Mouse (Mus musculus) hindbrain, embryonic 10.5 days (tissue): ENCODE data around the gene Nutf2-ps1. TPM values are rescaled to one million over a fixed set of nuclear protein-coding genes. Genes with fewer than 3 reads are reported as not detected.
A peak's percentile ranks its signal among the peaks of the same experiment; 100 is the strongest.
"Not testable (repeated sequence)": the region's sequence is repeated elsewhere in the genome, so short reads cannot be mapped to it uniquely, and the experiment has no call there.

Experiments
- DNase-seq: peaks from one replicate; pipeline ENCODE4 v3.0.0-alpha.2; 2017; ENCODE audit warnings: low spot score
- H3K27ac ChIP-seq: fragments of 300-500 bp; sonication (generic); 2 replicates; pipeline ENCODE4 v1.5.1; 2016; ENCODE audit warnings: mild to moderate bottlenecking, moderate library complexity
- H3K27me3 ChIP-seq: fragments of 300-500 bp; sonication (generic); 2 replicates; pipeline ENCODE4 v1.6.1; 2016; ENCODE audit warnings: mild to moderate bottlenecking; ENCODE audit not compliant: poor library complexity, insufficient read depth, severe bottlenecking
- H3K36me3 ChIP-seq: fragments of 300-500 bp; sonication (generic); 2 replicates; pipeline ENCODE4 v1.6.1; 2016; ENCODE audit warnings: mild to moderate bottlenecking, moderate library complexity
- H3K4me1 ChIP-seq: fragments of 300-500 bp; sonication (generic); replicated peaks from 2 replicates; pipeline ENCODE4 v1.6.1; 2016; ENCODE audit warnings: mild to moderate bottlenecking
- H3K4me3 ChIP-seq: fragments of 300-500 bp; sonication (generic); 2 replicates; pipeline ENCODE4 v1.5.1; 2016; ENCODE audit warnings: mild to moderate bottlenecking, moderate library complexity
- H3K9me3 ChIP-seq: fragments of 300-500 bp; sonication (generic); 2 replicates; pipeline ENCODE4 v1.6.1; 2016; ENCODE audit warnings: mild to moderate bottlenecking, moderate library complexity
- whole genome bisulfite sequencing: fragments of 180-500 bp; shearing (Covaris S2); methylation state at CpG from one replicate; pipeline ENCODE4 v1.1.7; 2016; 5-methylcytosine and 5-hydroxymethylcytosine counted together
- polyA plus RNA-seq: library from polyadenylated mRNA; unstranded; fragments of >200 nt; fragmentation: Nextera tagmentation; extraction: Ambion mirVana; gene quantifications from 2 replicates; pipeline ENCODE4 v1.2.1, GENCODE M21; 2016

Gene Nutf2-ps1
- polyA plus RNA-seq, result 516 and 585 TPM in 2 replicates

DNA sequence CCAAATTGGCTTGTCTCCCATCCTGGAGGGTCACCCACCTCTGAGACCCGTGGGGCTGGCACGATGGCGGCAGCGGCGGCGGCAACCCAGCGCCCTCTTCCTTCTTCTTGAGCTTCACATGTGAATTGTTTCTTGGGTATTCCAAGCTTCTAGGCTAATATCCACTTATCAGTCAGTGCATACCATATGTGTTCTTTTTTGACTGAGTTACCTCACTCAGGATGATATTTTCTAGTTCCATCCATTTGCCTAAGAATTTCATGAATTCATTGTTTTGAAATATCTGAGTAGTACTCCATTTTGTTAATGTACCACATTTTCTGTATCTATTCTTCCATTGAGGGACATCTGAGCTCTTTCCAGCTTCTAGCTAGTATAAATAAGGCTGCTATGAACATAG lies at the start of gene Nutf2-ps1:
Gene Nutf2-ps1 (minus strand): TSS at position 101 of the 400 bp plus-strand sequence.
- WGBS, result 97% methylated on average over 7 of the region's 7 CpGs
- not testable (repeated sequence) for DNase-seq, H3K4me1 ChIP-seq, H3K36me3 ChIP-seq, H3K27ac ChIP-seq, H3K4me3 ChIP-seq, H3K27me3 ChIP-seq
- peaks cover 24% of the 10 kb centered on the region for H3K9me3 ChIP-seq

DNA sequence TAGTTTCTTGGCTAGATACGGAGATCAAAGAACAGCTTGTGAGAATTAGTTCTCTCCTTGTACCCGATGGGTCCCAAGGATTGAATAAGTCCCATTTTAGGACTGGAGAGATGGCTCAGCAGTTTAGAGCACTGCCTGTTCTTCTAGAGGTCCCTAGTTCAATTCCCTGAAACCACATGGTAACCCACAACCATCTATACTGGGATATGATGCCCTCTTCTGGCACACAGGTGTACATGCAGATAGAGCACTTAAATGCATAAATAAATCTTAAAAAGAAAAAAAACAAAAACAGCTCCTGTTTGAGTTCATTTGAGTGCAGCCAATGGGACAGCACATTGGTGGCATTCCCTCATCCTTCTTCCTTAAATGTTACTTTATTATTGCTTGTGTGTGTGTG lies 49.2 kb upstream of the Nutf2-ps1 start:
- Histone ChIP-seq H3K4me1 (no peaks in the 10 kb centered on the region), H3K27me3 (no peaks in the 10 kb centered on the region), H3K9me3 (no peaks in the 10 kb centered on the region), H3K4me3 (no peak overlapping the region), H3K27ac (no peak overlapping the region), H3K36me3 (peaks cover 95% of the 10 kb centered on the region)
- WGBS, result 93% methylated on average over 2 of the region's 2 CpGs
- no peak for DNase-seq

DNA sequence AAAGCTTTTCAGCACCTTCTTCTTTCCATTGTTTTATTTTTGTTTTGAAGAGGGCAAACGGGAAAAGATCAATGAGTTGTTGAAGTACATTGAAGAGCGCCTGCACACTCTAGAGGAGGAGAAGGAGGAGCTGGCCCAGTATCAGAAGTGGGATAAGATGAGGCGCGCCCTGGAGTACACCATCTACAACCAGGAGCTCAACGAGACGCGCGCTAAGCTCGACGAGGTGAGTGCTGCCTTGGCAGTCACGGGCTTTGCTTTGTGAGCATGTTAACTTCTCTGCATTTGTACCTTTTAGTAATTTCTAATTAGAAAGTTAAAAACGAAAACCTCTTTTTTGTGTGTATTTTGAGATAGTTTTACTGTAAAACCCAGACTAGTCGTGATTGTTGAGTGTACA lies 32.8 kb upstream of the Nutf2-ps1 start:
- WGBS, result 97% methylated on average over 13 of the region's 13 CpGs
- Histone ChIP-seq H3K4me1 (no peaks in the 10 kb centered on the region), H3K4me3 (no peak overlapping the region), H3K27ac (no peak overlapping the region), H3K27me3 (no peaks in the 10 kb centered on the region), H3K36me3 (peaks cover 97% of the 10 kb centered on the region), H3K9me3 (no peaks in the 10 kb centered on the region)
- DNase-seq, result no peak

DNA sequence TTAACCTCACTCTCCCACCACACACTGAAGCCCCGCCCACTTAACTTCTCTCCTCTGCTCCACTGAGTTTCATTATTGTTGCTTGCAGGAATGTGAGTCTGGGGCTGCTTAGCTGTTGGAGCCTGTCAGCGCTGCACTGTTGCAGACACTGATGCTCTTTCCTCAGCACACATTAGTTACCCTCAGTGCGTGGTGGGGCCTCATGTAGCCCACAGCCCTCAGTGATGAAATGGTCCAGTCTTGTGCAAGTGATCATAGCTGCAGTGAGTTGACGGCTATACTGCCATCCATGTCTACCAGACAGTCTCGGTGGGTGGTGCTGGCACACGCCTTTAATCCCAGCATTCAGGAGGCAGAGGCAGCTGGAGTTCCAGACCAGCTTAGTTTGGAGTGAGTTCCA lies 20.1 kb upstream of the Nutf2-ps1 start:
- H3K36me3 ChIP-seq, result peaks cover 59% of the 10 kb centered on the region
- H3K4me1 ChIP-seq, result peaks cover 4% of the 10 kb centered on the region
- WGBS, result 70% methylated on average over 6 of the region's 6 CpGs
- no peaks in the 10 kb centered on the region for H3K9me3 ChIP-seq
- H3K4me3 ChIP-seq, result no peak overlapping the region
- no peak for DNase-seq
- H3K27ac ChIP-seq, result no peak overlapping the region
- no peaks in the 10 kb centered on the region for H3K27me3 ChIP-seq

DNA sequence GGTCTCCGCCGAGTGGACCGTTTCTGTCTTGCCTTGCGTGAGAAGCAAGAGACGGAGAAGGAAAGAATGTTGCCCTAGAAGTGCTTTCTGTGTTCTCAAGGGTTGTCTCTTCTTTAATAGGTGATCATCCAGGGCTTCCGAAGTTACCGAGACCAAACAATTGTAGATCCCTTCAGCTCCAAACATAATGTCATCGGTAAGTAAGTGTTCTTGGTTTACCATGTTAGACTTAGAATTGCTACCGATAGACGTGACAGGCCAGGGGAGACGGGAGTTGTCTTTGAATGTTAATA lies 12.4 kb upstream of the Nutf2-ps1 start:
- DNase-seq, result no peak
- Histone ChIP-seq H3K4me3 (peak overlapping the region; percentile 99), H3K9me3 (no peaks in the 10 kb centered on the region), H3K27me3 (no peaks in the 10 kb centered on the region), H3K36me3 (peaks cover 38% of the 10 kb centered on the region), H3K27ac (peak overlapping the region; percentile 98), H3K4me1 (peaks cover 18% of the 10 kb centered on the region)
- WGBS, result 21% methylated on average over 11 of the region's 11 CpGs

DNA sequence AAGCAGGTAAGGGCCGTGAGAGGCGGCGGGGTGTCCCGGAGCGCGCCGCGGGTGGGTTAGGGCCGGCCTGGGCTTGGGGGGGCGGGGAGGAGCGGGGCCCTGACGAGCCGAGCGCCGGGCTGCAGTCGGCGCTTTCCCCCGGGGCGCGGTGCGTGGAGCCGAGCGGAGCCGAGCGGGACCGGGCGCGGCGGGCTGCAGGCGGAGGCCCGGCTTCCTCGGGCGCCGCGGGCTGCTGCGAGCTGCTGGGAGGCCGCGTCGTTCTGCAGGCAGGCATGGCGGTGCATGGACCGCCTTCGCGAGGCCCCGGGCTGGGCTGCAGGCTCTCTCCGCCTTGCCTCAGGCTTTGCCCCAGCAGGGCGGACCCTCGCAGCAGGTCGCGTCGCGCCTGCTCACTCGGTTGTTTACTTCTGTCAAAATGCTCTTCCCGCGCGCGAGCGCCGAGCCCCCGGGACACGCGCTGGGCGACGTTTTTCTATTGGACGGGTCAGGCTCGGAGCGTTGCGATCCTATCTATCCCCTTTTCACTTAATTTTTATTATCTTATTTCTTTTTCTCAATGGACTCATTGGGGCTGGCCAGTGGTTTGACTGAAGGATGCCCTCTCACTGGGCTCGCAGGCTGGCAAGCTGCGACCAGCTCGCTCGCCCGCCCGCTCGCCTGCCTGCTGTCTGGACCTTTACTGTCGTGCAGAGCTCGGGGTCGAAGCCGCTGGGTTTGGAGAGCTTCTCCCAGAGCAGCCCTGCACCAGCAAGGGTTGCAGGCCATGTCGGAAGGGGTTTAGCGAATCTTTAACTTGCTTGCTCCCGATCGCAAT lies 11.9 kb upstream of the Nutf2-ps1 start:
- Histone ChIP-seq H3K4me1 (peaks cover 18% of the 10 kb centered on the region), H3K36me3 (peaks cover 33% of the 10 kb centered on the region), H3K9me3 (no peaks in the 10 kb centered on the region), H3K27me3 (no peaks in the 10 kb centered on the region), H3K4me3 (peak overlapping the region; percentile 99), H3K27ac (peak overlapping the region; percentile 98)
- peak; percentile 61 for DNase-seq
- WGBS, result under 1% methylated on average over 80 of the region's 82 CpGs

DNA sequence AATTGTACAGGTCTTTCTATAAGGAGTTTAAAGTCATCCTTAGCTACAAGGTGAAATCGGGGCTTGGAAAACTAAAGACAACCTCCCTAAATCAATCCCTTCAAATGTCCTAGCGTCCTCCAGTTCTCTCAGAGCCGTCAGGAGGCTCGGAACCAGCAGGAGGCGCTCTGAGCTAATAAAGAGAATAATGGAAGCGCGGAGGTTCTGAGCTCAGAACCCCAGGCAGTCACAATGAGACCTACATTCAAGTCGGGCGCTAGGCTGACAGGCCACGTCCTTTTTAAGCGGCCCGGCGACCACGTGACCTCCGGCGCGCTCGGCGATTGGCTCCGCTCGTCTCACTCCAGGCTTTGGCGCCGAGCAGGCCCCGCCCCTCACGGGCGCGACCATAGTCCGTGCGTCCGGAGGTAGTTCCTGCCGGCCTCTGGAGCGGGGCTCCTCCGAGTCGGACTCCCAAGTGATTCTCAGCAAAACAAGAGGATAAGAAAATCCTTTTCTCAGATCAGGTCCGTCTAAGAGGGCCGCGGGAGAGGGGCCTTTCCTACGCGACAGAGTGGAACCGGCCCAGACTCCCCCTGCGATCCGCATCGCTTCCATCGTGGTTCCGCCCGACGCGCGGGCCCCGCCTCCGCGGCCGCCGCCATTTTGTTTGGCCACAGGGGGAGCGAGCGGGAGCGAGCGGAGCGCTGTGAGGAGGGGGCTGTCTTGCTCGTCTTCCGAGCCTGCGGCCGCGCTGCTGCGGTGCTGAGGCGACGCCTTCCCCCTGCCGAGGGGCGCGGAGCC lies 11.1 kb upstream of the Nutf2-ps1 start, which contains the start of gene Smc3:
Gene Smc3 (plus strand): TSS at position 642 of the 783 bp plus-strand sequence.
- Histone ChIP-seq H3K4me3 (peak within 1 kb of the TSS; percentile 99), H3K4me1 (peaks cover 18% of the 10 kb centered on the region), H3K27me3 (no peaks in the 10 kb centered on the region), H3K27ac (peak within 1 kb of the TSS; percentile 98), H3K36me3 (peaks cover 26% of the 10 kb centered on the region), H3K9me3 (no peaks in the 10 kb centered on the region)
- DNase-seq, result peak; percentile 99
- WGBS, result under 1% methylated on average over 70 of the region's 70 CpGs

DNA sequence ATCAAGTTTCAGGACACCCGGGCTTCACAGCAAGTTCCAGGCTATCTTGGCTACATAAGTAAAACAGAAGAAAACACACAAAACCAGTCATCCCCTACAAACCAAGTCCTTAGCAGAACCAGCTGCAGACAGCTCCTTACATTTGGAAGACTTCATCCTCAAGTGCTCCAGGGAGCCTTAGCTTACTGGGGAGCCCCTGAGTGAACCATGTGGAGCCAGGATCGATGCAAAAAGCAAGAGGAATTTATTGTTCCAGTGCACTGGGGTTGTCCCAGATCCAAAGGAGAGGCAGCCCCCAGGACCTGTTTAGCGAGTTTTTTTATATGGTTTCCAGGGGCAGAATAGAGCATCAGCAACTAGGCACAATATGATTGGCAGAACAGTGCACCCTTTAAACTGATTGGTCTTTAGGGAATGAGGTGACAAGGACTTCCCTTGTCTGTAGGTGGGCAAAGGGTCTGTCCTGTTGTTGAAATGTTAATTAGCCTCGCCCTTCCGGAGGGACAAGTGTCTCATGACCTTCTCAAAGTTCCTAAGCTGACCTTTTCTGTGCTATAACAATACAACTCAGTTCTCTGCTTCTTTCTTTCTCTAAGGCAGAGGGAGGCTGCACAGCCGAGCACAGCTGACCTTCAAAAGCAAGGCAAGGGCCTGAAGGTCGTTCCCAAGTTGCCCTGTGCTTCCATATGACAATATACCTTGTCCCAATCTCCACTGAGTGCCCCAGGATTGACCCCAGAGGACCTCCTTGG lies 8.0 kb upstream of the Nutf2-ps1 start:
- no peak for DNase-seq
- H3K9me3 ChIP-seq, result no peaks in the 10 kb centered on the region
- H3K4me3 ChIP-seq, result no peak overlapping the region
- peaks cover under 1% of the 10 kb centered on the region; the same call in 1 of the 2 replicates for H3K36me3 ChIP-seq
- H3K4me1 ChIP-seq, result peaks cover 10% of the 10 kb centered on the region
- 57% methylated on average over 7 of the region's 7 CpGs for WGBS
- no peaks in the 10 kb centered on the region for H3K27me3 ChIP-seq
- H3K27ac ChIP-seq, result no peak overlapping the region

DNA sequence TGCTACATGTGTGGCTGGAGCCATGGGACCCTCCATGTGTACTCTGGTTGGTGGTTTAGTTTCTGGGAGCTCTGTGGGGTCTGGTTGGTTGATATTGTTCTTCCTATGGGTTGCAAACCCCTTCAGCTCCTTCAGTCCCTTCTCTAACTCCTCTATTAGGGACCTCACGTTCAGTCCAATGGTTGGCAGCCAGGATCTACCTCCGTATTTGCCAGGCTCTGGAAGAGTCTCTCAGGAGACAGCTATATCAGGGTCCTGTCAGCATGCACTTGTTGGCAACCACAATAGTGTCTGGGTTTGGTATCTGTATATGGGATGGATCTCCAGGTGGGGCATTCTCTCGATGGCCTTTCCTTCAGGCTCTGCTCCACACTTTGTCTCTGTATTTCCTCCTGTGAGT lies 1.2 kb downstream of the Nutf2-ps1 start:
- 88% methylated on average over 3 of the region's 3 CpGs for WGBS

DNA sequence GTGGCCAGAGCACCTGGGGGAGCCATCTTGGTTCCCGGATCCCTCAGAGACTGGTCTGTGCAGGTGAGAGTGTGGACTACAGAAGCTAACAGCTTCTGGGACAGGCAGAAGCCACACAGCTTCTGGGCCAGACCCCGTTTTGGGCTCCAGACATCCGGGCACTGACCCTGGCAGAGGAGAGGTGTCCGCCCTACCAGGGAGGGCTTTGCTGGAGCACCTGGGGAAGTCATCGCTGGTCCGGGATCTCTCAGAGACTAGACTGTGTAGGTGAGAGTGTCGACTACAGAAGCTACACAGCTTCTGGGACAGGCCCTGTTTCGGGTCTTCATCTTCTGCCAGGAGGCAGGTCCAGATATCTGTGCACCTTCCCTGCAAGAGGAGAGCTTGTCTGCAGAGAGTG lies 8.6 kb downstream of the Nutf2-ps1 start:
- not testable (repeated sequence) for H3K36me3 ChIP-seq, H3K27me3 ChIP-seq, H3K4me1 ChIP-seq, H3K4me3 ChIP-seq, H3K27ac ChIP-seq, DNase-seq
- WGBS, result 92% methylated on average over 8 of the region's 8 CpGs
- H3K9me3 ChIP-seq, result peaks cover 16% of the 10 kb centered on the region

More for the DNA sequence above, 1.2 kb downstream of the Nutf2-ps1 start:
- H3K4me1 ChIP-seq, H3K36me3 ChIP-seq, H3K27me3 ChIP-seq, DNase-seq, H3K27ac ChIP-seq, H3K4me3 ChIP-seq: not testable (repeated sequence)
- peaks cover 27% of the 10 kb centered on the region for H3K9me3 ChIP-seq

DNA sequence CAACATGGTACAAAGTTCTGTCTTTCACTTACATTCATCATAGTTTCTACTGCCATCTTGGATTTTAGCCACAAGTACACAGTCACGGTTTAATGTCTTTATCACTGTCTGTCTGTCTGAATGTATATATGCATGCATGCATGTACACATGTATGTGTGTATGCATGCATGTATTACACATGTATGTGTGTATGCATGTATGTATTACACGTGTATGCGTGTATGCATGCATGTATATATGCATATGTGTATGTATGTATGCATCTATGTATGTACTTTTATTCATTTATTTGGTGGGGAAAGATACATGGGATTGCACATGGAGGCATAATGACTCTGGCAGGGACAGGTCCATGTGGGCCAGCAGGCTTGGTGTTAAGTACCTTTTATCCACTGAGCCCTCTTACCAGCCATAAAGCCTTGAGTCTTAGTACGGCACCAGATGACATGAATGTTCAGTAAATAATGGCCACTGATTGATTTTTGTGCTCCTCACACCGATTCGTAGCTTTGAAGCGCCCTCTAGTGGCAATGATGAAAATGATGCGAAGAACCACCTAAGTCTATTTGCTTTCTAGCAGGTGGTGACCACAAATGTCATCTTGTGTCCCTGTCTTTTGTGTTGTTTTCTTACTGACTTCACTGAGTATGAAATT lies 10.1 kb downstream of the Nutf2-ps1 start:
- Histone ChIP-seq H3K4me1 (0 out of 2 replicates have a peak, but pooled peaks cover 4% of the 10 kb centered on the region), H3K27me3 (no peaks in the 10 kb centered on the region), H3K4me3 (no peak overlapping the region), H3K36me3 (no peaks in the 10 kb centered on the region), H3K9me3 (peaks cover under 1% of the 10 kb centered on the region; the same call in 1 of the 2 replicates), H3K27ac (no peak overlapping the region)
- DNase-seq, result peak; percentile 67
- WGBS, result 16% methylated on average over 8 of the region's 8 CpGs
